Mouse (Mus musculus): ENCODE results near the gene Cd59b. TPM values are rescaled to one million over a fixed set of nuclear protein-coding genes. Genes with fewer than 3 reads are reported as not detected.

The Cd59b gene
- total RNA-seq, 2 experiments from 2014 or later: 1.2 to 1.8 TPM

DNA sequence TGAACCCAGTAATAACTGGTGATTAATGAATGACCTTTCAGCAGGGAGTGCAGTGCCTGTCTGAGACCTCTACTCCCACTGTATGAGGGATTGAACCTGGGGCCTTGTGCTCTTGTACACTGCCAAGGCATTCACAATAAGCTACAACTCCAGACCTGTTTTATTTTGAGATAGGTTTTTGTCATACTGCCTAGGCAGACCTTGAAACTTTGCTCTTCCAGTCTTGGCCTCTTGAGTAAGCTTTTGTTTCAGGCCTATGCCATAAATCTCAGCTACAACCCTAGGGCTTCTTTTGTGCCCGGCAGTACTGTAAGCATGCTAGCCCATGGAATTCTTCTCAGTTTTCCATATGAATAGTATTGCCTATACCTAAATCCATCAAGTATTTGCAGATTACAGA is 49.4 kb downstream of the Cd59b start:
- DNase-seq: no peak

DNA sequence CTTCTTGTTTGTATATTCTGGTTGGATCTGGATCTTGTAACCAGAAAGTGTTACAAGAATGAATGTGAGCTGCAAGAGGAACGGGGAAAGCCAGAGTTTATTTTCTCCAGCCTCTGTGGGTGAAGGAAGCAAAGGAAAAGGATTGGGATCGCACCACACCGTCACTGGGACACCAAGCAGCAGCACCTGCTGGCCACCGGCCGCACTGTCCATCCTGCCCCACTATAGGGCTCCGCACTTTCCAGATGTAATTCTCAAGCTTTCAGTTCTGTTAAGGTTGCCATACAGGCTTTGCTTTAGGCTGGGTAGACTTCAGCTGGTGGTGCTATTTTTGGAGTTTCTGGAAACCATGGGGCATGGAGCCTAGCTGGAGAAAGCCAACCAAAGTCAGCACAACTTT is 50.7 kb downstream of the Cd59b start:
- peak; percentile 31 for DNase-seq

DNA sequence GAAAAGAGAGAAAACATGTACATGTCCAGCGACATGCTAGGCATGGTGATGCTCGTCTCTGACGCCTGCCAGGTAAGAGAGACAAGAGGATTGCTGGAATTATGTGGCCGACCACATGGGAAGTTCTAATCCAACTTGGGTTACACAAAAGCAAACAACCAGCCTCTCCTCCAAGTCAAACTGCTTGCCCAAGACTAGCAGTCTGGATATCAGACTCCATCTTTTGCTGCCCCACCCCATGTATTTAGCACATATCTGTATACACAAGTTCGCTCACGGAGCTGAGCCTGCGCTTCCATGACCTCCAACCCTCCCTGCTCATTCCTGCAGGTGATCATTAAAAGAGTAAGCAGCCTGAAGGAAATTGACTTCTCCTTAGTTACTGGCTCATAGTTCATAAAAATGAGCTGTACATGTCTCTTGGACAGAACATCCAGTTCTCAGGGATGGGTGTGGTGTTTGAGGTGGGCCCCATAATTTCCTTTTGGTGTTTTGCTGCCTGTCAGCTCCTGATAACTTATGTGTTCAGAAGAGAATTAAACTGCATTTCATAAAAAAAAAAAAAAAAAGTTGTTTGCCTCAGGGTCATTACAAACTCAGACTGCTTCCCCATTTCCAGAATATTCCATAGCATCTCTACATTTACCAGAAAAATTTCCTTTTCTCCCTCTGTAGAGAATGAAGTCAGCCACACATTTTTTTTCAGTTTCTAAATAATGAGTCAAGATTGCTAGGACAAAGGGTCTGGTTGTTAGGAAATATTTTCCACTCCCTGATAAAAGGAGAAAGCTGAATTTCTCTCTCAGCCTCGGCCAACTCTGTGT is 52.2 kb downstream of the Cd59b start:
- no peak for DNase-seq

DNA sequence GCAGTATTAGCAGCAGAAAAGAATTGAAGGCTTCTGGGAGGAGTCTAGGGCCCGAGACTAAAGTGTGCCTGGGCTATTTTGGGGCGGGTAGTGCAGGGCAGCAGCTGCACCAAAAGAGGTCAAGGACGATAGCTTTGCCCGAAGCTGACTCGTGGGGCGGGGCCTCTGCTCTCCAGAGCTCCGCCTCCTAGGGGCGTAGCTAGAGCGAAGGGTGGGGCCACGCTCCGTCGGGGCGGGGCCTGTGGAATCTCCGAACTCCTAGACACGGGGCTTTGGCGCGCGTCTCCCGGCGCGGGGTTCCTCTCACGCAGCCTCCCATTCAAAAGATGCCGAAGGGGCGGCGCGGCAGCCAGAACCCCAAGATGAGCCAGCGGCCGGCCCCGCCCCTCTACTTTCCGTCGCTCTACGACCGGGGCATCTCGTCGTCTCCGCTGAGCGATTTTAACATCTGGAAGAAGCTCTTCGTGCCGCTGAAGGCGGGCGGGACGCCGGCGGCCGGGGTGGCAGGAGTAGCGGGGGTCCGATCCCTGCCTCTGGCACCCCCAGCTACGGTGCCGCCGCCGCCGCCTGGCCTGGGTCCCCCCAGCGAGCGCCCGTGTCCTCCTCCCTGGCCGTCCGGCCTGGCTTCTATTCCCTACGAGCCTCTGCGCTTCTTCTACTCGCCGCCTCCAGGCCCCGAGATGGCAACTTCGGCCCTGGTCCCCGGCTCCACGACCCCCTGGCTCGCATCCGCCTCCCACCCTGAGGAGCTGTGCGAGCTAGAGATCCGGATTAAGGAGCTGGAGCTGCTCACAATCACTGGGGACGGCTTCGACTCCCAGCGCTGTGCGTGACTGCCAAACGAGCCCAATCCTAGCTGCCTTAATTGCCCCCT is 53.1 kb downstream of the Cd59b start, which contains the start of gene A930018P22Rik:
TSS of gene A930018P22Rik (plus strand) at position 265 of the 874 bp plus-strand sequence.
- DNase-seq: peak; percentile 96

DNA sequence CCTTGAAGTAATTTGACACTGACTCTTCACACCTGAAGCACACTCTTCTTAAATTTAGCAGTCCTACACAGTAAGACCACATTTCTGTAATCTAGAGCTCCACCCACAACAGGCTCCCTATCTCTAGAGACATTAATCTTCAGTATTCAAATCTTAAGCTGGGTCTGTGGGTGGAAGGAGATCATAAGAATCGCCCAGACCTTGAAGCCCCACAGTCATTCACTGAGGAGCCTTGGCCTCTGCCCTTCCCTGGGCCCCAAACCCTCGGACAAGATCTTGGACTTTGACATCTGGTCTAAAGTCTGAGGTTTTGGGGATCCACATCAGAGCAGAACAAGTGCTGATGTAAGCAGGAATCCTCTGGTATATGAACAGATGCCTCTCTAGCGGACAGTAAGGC is 53.9 kb downstream of the Cd59b start:
- no peak for DNase-seq

DNA sequence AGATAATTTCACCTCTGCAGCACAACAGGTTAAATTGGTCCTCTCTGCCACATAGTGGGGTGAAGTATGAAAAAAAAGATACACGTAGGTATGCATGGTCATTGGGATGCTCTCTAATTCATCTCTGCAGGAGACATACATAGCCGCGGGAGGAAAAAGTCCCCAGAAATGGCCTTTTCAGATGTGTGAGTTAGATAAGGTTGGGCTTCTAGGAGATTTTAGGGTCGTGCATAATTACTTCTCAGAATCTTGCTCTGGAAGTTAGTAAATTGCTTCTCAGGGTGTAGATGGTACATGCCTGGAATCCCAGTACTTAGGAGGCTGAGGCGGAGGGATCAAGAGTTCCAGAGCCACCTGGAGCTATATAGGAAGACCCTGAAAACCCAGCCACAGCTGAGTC is 54.4 kb downstream of the Cd59b start:
- no peak for DNase-seq

DNA sequence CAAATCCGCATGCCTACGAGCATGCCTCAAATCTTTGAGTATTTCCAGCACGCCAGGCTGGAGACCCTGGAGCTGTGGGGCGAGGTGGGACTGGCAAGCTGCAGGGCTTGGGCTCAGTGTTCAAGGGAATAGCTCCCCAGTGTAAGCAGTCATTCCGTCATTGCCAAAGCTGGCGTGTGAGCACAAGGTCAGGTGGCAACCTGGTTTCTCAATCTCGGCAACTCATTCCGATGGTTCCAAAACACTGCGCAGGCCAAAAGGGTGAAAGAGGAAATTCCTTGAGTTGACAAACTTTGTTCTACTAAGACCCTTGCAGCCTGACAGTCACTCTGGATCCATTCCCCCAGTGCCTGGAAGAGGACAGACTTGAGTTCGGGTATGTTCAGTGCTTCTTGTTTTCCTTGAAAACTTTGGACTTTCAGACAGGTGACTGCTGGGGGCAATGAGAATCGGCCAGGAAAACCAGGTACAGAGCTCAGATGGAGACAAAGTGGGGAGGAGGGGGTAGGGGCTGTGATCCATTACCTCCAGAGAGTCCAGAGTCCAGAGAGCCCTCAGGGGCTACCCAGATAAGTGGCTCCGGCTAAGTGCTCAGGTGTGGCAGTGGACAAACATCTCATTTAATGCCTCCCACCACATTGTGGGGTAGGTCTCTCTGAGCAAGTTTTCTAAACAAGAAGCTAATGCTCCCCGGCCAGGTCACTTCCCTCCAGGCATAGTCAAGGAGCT is 59.3 kb downstream of the Cd59b start:
- no peak for DNase-seq

DNA sequence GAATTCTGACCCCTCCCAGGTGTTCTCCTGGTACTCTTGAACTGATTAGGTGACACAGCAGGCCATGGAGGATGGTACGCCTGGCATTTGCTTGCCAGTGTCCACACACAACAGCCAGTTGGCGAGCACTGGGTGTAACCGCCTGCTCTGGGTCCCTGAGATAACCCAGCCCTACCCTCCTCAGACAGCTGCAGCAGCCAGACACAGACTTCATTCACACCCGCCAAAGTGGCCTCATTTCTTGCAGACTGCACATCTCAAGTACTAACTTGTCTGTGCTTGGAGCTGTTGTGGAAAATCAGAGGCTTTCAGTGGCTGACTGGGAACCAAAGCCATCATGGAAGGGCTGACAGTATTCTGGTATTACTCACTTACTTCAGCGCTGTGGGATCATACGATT is 60.5 kb downstream of the Cd59b start:
- no peak for DNase-seq

DNA sequence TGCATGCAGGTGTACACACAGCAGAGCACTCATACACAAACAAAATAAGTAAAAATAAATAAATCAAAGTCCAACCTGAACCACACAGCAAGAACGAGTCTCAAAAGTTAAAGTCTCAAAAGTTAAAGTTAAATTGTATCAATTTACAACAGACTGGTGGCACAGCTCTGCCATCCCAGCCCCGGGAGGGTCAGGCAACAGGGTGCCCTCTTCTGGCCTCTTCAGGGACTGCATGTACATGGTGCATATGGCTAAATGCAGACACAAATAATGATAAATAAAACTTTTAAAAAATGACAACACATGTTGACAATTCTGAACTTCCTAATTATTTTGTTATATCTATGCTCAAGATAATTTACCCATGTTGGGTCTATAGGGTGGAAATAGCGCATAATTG is 61.3 kb downstream of the Cd59b start:
- DNase-seq: peak; percentile 74

DNA sequence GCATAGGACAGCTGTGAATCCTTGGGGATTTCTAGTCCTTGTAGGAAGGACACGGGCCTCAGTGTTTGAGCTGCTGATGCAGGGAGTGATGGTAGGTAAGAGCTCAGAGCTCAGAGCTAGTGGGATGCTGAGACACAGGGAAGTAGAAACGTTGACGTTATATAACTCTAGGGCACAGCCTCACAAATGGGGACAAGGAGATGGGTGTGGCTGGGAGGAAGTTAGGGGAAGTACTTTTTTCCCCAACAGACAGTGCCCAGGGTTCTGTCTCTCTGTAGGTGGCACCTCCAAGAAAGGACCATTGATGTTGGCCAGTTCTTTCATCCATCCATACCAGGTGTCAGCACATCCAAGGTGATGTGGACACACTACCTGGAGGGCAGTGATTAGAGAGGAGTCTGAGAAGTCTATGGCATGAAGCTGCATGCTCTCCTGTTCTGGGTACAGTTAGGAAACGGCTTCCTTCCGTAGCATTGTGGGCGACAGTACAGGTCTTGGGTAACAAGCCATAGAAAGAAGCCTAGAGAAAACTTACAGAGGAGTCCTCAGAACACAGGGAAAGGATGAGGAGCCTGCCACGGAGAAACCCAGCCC is 62.7 kb downstream of the Cd59b start:
- no peak for DNase-seq

DNA sequence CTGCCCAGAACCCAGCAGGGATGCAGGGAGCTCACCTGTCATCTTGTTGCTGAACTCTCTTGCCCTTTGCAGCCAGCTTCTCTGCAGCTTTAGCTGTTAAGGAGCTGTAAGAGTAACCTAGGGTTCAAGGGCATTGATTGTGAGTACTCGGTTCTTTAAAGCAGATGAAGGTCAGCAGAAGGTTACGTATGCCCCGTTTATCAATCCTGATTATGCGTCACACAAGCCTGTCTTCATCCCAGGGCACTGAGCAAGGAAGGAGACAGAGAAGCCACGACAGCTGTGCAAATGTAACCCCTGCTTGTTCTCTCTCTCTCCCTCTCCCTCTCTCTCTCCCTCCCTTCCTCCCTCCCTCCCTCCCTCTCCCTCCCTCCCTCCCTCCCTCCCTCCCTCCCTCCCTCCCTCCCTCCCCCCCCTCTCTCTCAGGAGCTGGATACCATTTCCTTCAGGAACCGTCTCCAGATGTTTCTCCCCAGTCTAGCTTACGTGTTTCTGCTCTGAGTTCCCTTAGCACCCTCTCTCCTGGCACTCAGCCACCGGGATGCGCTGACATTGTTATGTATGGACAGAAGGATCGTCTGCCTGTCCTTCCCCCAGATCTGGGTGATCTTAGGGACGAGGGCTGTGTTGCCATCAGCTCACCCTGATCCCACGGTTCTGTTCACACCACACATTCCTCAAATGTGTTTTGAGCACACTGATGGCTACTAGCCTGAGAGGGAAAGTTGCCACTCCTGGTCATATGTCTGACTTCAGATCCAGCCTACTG is 63.6 kb downstream of the Cd59b start:
- DNase-seq: no peak

DNA sequence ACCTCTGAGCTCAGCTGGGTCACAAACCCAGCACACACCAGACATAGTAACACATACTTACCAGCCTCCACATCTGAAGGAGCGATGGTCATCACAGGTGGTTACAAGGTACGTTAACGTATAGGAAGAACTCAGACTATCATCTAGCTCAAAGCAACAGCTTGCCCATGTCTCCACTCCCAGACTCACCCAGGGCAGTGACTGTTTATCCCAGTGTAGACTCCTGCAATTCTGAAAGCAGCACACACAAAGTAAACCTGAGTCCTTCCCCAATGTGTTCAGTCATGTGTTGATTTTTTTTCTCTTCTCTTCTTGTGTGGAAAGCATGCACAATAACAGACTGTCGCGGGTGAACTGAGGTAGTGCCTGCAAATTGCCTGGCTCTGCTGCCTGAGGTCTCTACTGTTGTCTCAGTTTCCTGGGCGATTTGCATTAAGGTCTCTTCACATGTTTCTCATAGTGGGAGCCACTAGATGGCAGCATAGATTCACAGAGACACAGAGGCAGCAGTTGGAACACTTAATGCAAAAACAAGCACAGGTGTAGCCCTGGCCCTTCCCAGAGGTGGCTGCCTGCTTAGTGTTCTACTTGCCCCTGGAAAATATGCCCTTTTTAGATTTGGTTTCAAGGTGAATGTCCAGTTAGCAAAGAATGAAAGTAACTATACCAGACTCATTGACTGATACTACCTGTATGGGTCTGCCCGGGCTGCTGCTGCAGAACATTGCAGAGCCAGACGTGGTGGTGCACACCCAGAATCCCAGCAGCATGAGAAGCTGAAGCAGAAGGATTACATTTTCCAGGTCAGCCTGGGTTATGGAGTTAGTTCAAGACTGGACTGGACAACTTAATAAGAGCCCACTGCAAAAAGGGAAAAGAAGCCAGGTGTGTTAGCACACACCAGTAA is 64.8 kb downstream of the Cd59b start:
- peak; percentile 72 for DNase-seq

DNA sequence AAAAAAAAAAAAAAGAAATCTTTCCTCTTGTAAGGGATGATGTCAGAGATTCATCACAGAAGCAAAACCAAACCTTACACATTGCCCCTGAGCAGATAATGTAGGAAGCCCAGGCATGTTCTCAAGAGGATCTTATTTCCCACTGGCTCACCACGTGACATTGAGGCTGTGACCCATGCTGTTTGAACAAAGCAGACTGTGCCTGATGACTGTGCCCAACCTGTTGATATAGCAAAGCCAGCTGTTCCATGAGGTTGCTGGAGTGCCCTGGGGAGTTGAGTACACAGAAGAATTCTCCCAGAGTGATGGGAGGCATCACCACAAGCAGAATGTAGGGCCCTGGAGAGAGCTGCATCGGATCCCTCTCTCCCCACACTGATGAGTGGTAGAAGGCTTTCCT is 66.3 kb downstream of the Cd59b start:
- no peak for DNase-seq

Other genes with a start within 250 kb of the Cd59b start
- 10 to 100 TPM; 25.0 to 25.4 TPM for gene Lmo2, start 111.9 kb upstream of the Cd59b start, total RNA-seq (2021)
- 10 to 100 TPM; 42.6 to 46.6 TPM for gene Fbxo3, start 42.1 kb upstream of the Cd59b start, total RNA-seq (2021)
- gene 4931422A03Rik, start 41.5 kb upstream of the Cd59b start, total RNA-seq (2021): not detected
- gene Gm10912, start 4.0 kb upstream of the Cd59b start, total RNA-seq (2021): under 1 TPM; 0.17 to 0.29 TPM
- not detected for gene Gm10799, start 1.3 kb upstream of the Cd59b start, total RNA-seq (2021)
- 10 to 100 TPM; 28.1 to 31.9 TPM for gene Cd59a, start 26.0 kb downstream of the Cd59b start, total RNA-seq (2021)
- gene A930018P22Rik, start 52.9 kb downstream of the Cd59b start, total RNA-seq (2021): under 1 TPM; 0.68 to 0.69 TPM

Measured in heart, postnatal 4 days (tissue).